Mouse (Mus musculus) spleen, postnatal 36 days (tissue): ENCODE data around the gene G530012D18Rik.
"Not testable (repeated sequence)": the region's sequence is repeated elsewhere in the genome, so short reads cannot be mapped to it uniquely, and the experiment has no call there.

Source experiments
- DNase-seq, 2 experiments: peaks; one replicate each; pipeline ENCODE4 v3.0.0; 2022; ENCODE audit warnings: low spot score in 2 of 2, mixed read lengths in 1 of 2

The G530012D18Rik gene

GRCm38 (mm10) chr1:85575376-85575775 is at the start of gene G530012D18Rik:
TSS of gene G530012D18Rik (plus strand) at chr1:85575676.
- not testable (repeated sequence) for DNase-seq

DNA sequence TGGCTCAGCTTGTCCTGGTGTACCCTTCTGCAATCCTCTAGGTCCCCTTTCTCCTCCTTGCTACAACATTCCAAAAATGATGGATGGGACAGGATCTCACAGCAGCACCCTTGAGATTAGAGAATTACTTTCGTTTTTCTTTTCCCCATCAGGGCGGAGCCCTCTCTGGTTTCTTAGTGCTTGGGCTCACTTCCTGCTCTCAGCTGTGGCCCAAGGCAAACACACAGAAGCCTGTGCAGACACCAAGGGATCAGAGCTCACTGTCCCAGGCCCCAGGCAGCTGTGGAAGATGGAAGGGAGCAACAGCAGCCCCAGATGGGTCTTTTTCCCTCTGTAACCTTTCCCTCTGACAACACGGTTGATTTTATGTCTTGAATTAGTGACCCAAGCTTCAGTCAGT is 49.1 kb upstream of the G530012D18Rik start:
- DNase-seq = peak in 1 of 2 experiments; percentile 30

- not testable (repeated sequence) for DNase-seq
Measured at GRCm38 (mm10) chr1:85528451-85529110, 46.9 kb upstream of the G530012D18Rik start.

- DNase-seq = peak; percentile 33 to 35
Measured at GRCm38 (mm10) chr1:85543818-85544217, 31.7 kb upstream of the G530012D18Rik start.

DNA sequence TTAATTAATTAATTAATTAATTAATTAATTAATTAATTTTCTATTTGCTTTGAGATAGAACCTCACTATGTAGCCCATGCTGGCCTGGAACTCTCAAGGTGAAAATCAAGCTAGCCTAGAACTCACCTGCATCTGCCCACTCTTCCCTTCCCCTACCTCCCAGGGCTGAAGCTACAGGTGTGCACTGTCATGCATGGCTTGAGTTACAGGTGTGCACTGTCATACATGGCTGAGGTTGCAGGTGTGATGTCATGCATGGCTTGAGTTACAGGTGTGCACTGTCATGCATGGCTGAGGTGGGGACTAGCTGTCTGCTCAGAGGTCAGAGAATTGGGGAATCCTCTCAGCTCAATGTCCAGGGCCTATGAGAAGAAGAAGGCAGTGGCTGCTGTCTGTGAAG is 29.0 kb upstream of the G530012D18Rik start:
- not testable (repeated sequence) for DNase-seq

GRCm38 (mm10) chr1:85555261-85555660 is 20.2 kb upstream of the G530012D18Rik start:
- DNase-seq = peak; percentile 27 to 34

- DNase-seq = not testable (repeated sequence)
Measured at GRCm38 (mm10) chr1:85573554-85573953, 1.9 kb upstream of the G530012D18Rik start.

DNA sequence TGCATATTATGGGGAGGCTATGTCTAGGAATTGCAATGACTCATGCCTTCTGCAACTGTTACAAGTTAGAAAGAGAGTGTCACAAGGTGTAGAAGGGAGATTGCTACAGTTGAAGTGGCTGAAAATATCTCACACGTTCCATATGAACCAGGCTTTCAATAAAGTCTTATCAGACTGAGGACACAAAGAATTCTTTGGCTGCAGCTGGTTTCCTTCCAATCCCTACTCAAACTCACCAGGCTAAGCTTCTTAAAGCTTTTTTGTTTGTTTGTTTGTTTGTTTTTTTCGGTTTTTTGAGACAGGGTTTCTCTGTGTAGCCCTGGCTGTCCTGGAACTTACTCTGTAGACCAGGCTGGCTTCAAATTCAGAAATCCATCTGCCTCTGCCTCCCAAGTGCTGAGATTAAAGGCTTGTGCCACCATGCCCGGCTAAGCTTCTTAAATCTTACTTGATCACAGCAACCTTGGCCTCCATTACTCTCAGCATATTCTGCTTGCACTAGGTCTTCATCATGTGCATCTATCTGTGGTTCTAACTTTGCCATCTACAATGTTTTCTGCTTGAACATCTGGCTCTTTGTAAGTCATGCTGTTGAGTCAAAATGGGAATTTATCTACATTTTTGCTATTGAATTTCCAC is 3.0 kb downstream of the G530012D18Rik start:
- DNase-seq = not testable (repeated sequence)

- DNase-seq = not testable (repeated sequence)
Measured at GRCm38 (mm10) chr1:85579199-85580147, 4.0 kb downstream of the G530012D18Rik start.

GRCm38 (mm10) chr1:85580148-85580534 is 4.7 kb downstream of the G530012D18Rik start:
- not testable (repeated sequence) for DNase-seq

- DNase-seq = not testable (repeated sequence)
Measured at GRCm38 (mm10) chr1:85580578-85580977, 5.1 kb downstream of the G530012D18Rik start.

GRCm38 (mm10) chr1:85581518-85581917 is 6.0 kb downstream of the G530012D18Rik start:
- not testable (repeated sequence) for DNase-seq

DNA sequence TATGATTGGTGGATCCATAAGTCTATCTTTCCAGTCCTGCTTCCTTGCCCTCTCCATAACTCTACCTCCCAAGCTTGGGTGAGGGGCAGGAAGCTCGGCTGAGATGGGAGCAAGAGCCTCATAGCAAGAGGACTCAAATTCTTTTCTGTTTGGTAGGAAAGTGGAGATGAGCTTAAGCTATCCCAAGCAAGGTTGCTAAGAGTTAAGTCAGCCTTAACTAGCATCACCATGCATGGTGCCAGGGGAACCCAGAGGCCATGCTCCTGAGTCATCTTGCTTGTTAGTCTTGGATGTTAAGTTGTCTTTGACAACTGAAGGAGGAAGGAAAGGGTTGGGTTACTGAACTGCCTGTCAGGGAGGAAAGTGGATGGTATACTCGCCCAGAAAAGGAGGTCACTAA is 13.2 kb downstream of the G530012D18Rik start:
- not testable (repeated sequence) for DNase-seq

DNA sequence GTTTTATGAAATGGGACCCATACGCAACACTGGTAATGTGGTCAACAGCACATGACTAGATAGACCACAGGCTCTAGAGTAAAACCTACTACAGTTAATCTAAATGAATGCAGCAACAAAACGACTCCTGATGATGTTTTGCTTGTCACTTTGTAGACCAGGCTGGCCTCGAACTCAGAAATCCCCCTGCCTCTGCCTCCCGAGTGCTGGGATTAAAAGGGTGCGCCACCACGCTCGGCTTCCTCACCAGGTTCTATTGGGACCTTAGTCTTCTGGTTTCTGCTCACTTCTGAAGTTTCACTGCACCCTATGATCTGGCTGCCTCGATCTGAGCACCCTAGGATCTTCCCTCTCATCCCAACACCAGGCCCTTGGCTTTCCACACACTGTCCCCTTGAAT is 17.1 kb downstream of the G530012D18Rik start:
- not testable (repeated sequence) for DNase-seq

- DNase-seq = peak; percentile 51 to 64
Measured at GRCm38 (mm10) chr1:85598271-85599012, 23.0 kb downstream of the G530012D18Rik start, which contains the start of gene Sp110. TSS of gene Sp110 (minus strand) at chr1:85598817.

- not testable (repeated sequence) for DNase-seq
Measured at GRCm38 (mm10) chr1:85600078-85600477, 24.6 kb downstream of the G530012D18Rik start, which contains the start of gene Sp140. TSS of gene Sp140 (plus strand) at chr1:85600378.

- DNase-seq = peak; percentile 68 to 72
Measured at GRCm38 (mm10) chr1:85600794-85601193, 25.3 kb downstream of the G530012D18Rik start.

DNA sequence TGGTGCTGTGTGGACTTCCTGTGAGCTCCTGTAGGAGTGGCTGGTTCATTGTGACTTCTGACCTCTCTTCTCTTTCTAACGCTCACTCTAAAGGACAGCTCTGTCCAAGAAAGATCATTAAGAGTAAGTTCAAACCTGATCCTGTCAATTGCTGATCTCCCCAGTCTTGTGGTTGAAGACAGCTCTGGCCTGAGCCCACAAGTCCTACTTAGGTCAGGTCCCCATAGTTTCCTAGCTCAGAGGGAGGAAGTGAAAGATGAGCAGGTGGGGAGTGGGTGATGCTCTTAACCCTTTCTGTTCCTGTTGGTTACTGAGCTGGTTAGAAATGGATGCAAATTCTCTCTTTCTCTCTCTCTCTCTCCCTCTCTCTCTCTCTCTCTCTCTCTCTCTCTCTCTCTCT is 28.9 kb downstream of the G530012D18Rik start:
- not testable (repeated sequence) for DNase-seq

DNA sequence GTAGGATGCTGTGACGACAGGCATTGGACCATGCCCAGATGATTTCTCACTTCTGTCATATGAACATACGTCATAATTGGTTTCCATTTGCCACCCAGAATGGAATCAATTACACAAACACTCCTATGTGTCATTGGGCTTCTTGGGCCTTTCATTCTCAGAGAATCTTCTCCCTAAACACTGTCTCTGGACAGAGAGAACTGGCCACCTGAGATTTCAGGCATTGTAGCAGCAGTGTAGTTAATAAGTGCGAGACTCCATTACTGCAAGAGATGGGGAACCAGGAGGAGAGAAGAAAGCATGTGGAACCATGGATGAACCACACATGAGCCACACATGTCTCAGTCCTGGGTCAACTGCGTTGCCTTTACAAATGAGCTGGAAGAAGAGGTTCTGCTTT is 32.9 kb downstream of the G530012D18Rik start:
- not testable (repeated sequence) for DNase-seq

DNA sequence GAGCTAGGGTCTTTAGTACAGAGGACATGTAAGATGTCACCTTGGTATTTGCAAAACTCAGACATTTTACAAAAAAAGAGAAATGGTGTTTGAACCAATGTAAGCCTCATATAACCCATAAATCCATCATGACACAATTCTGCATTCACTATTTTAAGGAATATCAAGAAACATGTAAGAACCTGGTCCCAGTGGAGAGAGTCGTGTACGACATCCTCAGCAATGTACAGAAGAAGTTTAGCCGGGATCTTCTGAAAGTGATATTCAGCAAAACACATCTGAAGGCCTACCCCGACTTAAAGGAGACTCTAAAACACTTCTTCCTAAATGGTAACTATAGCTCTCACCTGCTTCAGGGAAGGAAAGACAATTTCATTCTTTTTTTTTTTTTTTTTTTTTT is 35.1 kb downstream of the G530012D18Rik start:
- DNase-seq = not testable (repeated sequence)

- DNase-seq = not testable (repeated sequence)
Measured at GRCm38 (mm10) chr1:85615096-85615495, 39.6 kb downstream of the G530012D18Rik start.
